Mouse (Mus musculus): ENCODE results near the gene Rab6b.

GRCm38 (mm10) chr9:103213631-103214030 is 102.0 kb downstream of the Rab6b start:
- TF ChIP-seq CTCF (IDR thresholded peaks at IDR 0.05; ENCODE audit: low read depth, low read length) (no peak), POLR2A (IDR thresholded peaks at IDR 0.05; ENCODE audit: borderline replicate concordance, low read depth, low read length) (no peak)
